Mouse (Mus musculus) C2C12 (cell line): ENCODE data around the gene Tex19.2.

ENCODE experiments used
- CTCF ChIP-seq: IDR thresholded peaks from one replicate; pipeline ENCODE4 v1.5.1; 2011; ENCODE audit not compliant: control insufficient read depth, insufficient read depth, insufficient read length
- MAX ChIP-seq: IDR thresholded peaks from one replicate; pipeline ENCODE4 v1.6.1; 2011; ENCODE audit warnings: mild to moderate bottlenecking, control low read depth
- MYOD1 ChIP-seq: IDR thresholded peaks from one replicate; pipeline ENCODE4 v1.6.1; 2011; ENCODE audit warnings: low read depth; ENCODE audit not compliant: control insufficient read depth, insufficient read length

DNA sequence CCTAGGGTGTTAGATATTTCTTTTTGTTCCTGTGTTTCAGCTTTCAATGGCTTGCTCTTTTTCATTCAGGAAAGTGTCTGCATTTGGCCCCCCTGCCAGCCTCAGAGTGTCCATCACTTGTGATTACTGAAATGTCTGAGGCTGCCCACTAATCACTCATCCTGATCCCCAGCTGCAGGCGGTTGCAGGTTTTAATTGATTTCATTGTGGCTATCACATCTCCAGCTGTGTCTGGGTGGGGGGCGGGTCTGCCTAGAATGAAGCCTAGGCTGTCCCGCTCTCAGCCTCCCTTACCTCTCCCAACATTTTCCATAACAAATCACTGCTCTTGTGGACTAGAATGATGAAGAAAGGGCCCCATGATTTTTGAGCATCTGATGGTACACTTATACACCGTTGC lies 35.7 kb upstream of the Tex19.2 start:
- TF ChIP-seq CTCF (no peak), MYOD1 (no peak), MAX (no peak)
